Mouse (Mus musculus): ENCODE results near the gene Ufsp1.

DNA sequence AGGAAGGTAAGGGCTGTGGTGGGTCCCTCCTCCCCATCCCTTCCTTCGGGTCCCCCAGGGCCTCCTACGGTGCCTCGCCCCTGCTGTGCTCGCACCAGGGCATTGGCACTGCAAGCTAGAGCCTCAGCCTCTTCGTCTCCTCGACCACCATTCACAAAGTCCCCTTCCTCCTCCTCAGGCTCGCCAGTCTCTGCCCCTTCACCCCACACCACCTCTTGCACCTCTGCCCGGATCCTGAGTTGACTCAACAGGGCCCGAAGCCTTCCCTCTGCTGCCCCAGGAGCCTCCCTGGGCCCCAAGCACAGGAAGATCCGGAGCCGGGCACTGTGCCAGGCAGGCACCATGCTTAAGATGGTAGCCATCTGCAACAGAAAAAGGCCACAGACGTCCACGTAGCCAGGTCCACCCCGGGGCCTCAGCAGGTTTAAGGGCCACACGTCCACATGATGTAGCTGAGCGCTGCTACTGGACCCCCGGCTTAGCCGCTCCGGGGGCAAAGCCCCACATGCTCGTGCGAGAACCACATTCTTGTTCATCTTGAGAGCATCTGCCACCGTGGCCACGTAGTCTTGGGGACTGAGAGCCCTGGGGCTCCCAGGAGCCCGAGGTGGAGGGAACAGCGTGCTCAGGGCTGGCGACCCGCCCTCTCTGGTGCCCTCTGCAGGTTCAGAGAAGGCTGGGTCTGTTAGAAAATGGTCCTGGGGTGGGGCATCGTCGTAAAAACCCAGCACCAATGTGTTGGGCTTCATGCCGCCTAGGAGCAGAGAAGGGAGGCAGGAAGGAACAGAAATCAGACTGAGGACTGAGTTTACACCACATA is 20.9 kb downstream of the Ufsp1 start:
- TF ChIP-seq EP300 (IDR thresholded peaks at IDR 0.05; ENCODE audit: low read depth) (no peak), CTCF (IDR thresholded peaks at IDR 0.05; ENCODE audit: low read depth) (peak; percentile 80)

All from liver, embryonic 14.5 days (tissue).